Mouse (Mus musculus): ENCODE measurements around the gene Zfp773.
"Not testable (repeated sequence)": the region's sequence is repeated elsewhere in the genome, so short reads cannot be mapped to it uniquely, and the experiment has no call there.

The Zfp773 gene

GRCm38 (mm10) chr7:7136379-7136866 lies at the start of gene Zfp773:
TSS of gene Zfp773 (minus strand) at chr7:7136755.
- peak; percentile 58 for DNase-seq

- DNase-seq = no peak
Measured at GRCm38 (mm10) chr7:7185897-7186296, 49.3 kb upstream of the Zfp773 start.

- DNase-seq = peak; percentile 69
Measured at GRCm38 (mm10) chr7:7171227-7172147, 34.9 kb upstream of the Zfp773 start, which contains the start of gene Zfp418. TSS of gene Zfp418 (plus strand) at chr7:7171330.

- no peak for DNase-seq
Measured at GRCm38 (mm10) chr7:7145991-7146608, 9.5 kb upstream of the Zfp773 start.

- DNase-seq = no peak
Measured at GRCm38 (mm10) chr7:7144215-7144614, 7.7 kb upstream of the Zfp773 start.

- DNase-seq = no peak
Measured at GRCm38 (mm10) chr7:7132751-7133150, 3.8 kb downstream of the Zfp773 start.

GRCm38 (mm10) chr7:7130491-7131124 lies 5.9 kb downstream of the Zfp773 start:
- not testable (repeated sequence) for DNase-seq

GRCm38 (mm10) chr7:7121602-7121980 lies 15.0 kb downstream of the Zfp773 start:
- no peak for DNase-seq

GRCm38 (mm10) chr7:7120921-7121601 lies 15.5 kb downstream of the Zfp773 start, which contains the start of gene Zfp954:
TSS of gene Zfp954 (minus strand) at chr7:7121488.
- peak; percentile 85 for DNase-seq

GRCm38 (mm10) chr7:7118441-7118840 lies 18.1 kb downstream of the Zfp773 start:
- no peak for DNase-seq

- no peak for DNase-seq
Measured at GRCm38 (mm10) chr7:7108501-7108900, 28.1 kb downstream of the Zfp773 start.
